Mouse (Mus musculus) ES-E14 (cell line): ENCODE measurements at regions not wholly inside any gene's neighbourhood (a gene's known extent, or its start where the extent isn't known, plus 50 kb on each side); places are given as distances from the start of the nearest gene placed in this dataset.

Experiments
- DNase-seq: peaks from one replicate; pipeline ENCODE4 v3.0.0-alpha.2; 2013; ENCODE audit warnings: low read depth, low spot score
- H3K27ac ChIP-seq: 2 replicates; pipeline ENCODE4 v1.5.1; 2012; ENCODE audit warnings: low read depth, mild to moderate bottlenecking, low read length, moderate library complexity, mixed read lengths; ENCODE audit not compliant: poor library complexity, insufficient read depth, severe bottlenecking
- H3K36me3 ChIP-seq: 2 replicates; pipeline ENCODE4 v1.6.1; 2012; ENCODE audit warnings: mild to moderate bottlenecking, low read length, moderate library complexity, mixed read lengths; ENCODE audit not compliant: control insufficient read depth, poor library complexity, insufficient read depth, severe bottlenecking
- H3K4me1 ChIP-seq, 2 experiments: fragments of 150-350 bp in 1 of 2; sonication (generic) in 1 of 2; 2 replicates each; pipeline ENCODE4 v1.6.1; 2012; ENCODE audit warnings: low read length in 2 of 2, mild to moderate bottlenecking in 1 of 2, mixed read lengths in 1 of 2; ENCODE audit not compliant: control insufficient read depth in 2 of 2, insufficient read depth in 2 of 2, poor library complexity in 1 of 2
- H3K4me3 ChIP-seq, 2 experiments: fragments of 150-350 bp in 1 of 2; sonication (generic) in 1 of 2; 2 replicates each; pipeline ENCODE4 v1.5.1; 2012; ENCODE audit warnings: low read length in 2 of 2, low read depth in 1 of 2, mild to moderate bottlenecking in 1 of 2, mixed read lengths in 1 of 2; ENCODE audit not compliant: insufficient read depth in 1 of 2, poor library complexity in 1 of 2, severe bottlenecking in 1 of 2
- H3K9ac ChIP-seq: 2 replicates; pipeline ENCODE4 v1.6.1; 2012; ENCODE audit warnings: low read depth, mild to moderate bottlenecking, low read length, mixed read lengths; ENCODE audit not compliant: poor library complexity, insufficient read depth, severe bottlenecking
- H3K9me3 ChIP-seq: fragments of 150-350 bp; sonication (generic); 2 replicates; pipeline ENCODE4 v1.6.1; 2012; ENCODE audit warnings: low read depth, mild to moderate bottlenecking, low read length; ENCODE audit not compliant: control insufficient read depth, insufficient read depth
- CHD2 ChIP-seq: IDR thresholded peaks from 2 replicates; pipeline ENCODE4 v1.6.1; 2014; ENCODE audit warnings: mild to moderate bottlenecking, low read depth, low read length, inconsistent platforms
- HCFC1 ChIP-seq: IDR thresholded peaks from 2 replicates; pipeline ENCODE4 v1.6.1; 2012; ENCODE audit warnings: low read length, inconsistent platforms, borderline replicate concordance; ENCODE audit not compliant: insufficient read depth
- MAFK ChIP-seq: IDR thresholded peaks from 2 replicates; pipeline ENCODE4 v1.6.1; 2014; ENCODE audit warnings: mild to moderate bottlenecking, low read depth, low read length, inconsistent platforms; ENCODE audit not compliant: insufficient read depth
- ZC3H11A ChIP-seq: IDR thresholded peaks from 2 replicates; pipeline ENCODE4 v1.6.1; 2012; ENCODE audit warnings: low read depth, mild to moderate bottlenecking, inconsistent platforms, low read length, borderline replicate concordance
- ZNF384 ChIP-seq: IDR thresholded peaks from 2 replicates; pipeline ENCODE4 v1.6.1; 2012; ENCODE audit warnings: low read depth, low read length, inconsistent platforms
- in situ Hi-C, 2 experiments: fragments of 600-800 bp; cut with MboI; formaldehyde crosslinking; loops; one replicate each; pipeline ENCODE4 v1.15.1; 2025; ENCODE audit warnings: low sequenced_read_pairs in 2 of 2, inconsistent platforms in 1 of 2; ENCODE audit not compliant: unreplicated experiment in 2 of 2

GRCm38 (mm10) chr10:38059050-38059449 is 762.5 kb downstream of the Rfpl4b start:
- H3K4me1 ChIP-seq = no peaks in the 10 kb centered on the region
- TF ChIP-seq ZNF384 = no peak
- TF ChIP-seq HCFC1 = no peak
- no peak for TF ChIP-seq MAFK
- no peak for TF ChIP-seq ZC3H11A
- no peak for TF ChIP-seq CHD2
- in situ Hi-C loops = no loop called here

GRCm38 (mm10) chr10:38010452-38010851 is 811.1 kb downstream of the Rfpl4b start:
- no peak overlapping the region for H3K4me3 ChIP-seq

More at GRCm38 (mm10) chr10:38059050-38059449, 762.5 kb downstream of the Rfpl4b start:
- Histone ChIP-seq H3K36me3 (no peaks in the 10 kb centered on the region), H3K9me3 (no peaks in the 10 kb centered on the region), H3K27ac (no peak overlapping the region), H3K9ac (no peak overlapping the region), H3K4me3 (no peak overlapping the region)
- no peak for DNase-seq

GRCm38 (mm10) chr10:37995691-37996445 is 825.7 kb downstream of the Rfpl4b start:
- TF ChIP-seq MAFK = no peak
- no peak for TF ChIP-seq HCFC1
- no peak for TF ChIP-seq CHD2
- no peak for TF ChIP-seq ZC3H11A
- no peak for TF ChIP-seq ZNF384
- no peak for DNase-seq
- no peak overlapping the region for H3K4me3 ChIP-seq
- in situ Hi-C loops = no loop called here
- H3K4me1 ChIP-seq = no peaks in the 10 kb centered on the region
- H3K9ac ChIP-seq = no peak overlapping the region
- no peak overlapping the region for H3K27ac ChIP-seq
- H3K36me3 ChIP-seq = no peaks in the 10 kb centered on the region
- H3K9me3 ChIP-seq = no peaks in the 10 kb centered on the region

More at GRCm38 (mm10) chr10:38010452-38010851, 811.1 kb downstream of the Rfpl4b start:
- DNase-seq = no peak
- no peak overlapping the region for H3K9ac ChIP-seq
- no peaks in the 10 kb centered on the region for H3K4me1 ChIP-seq
- TF ChIP-seq ZNF384 = no peak
- TF ChIP-seq ZC3H11A = no peak
- TF ChIP-seq HCFC1 = no peak
- TF ChIP-seq CHD2 = no peak
- no peak for TF ChIP-seq MAFK
- no peak overlapping the region for H3K27ac ChIP-seq
- H3K36me3 ChIP-seq = no peaks in the 10 kb centered on the region
- in situ Hi-C loops = no loop called here
- H3K9me3 ChIP-seq = no peaks in the 10 kb centered on the region

GRCm38 (mm10) chr10:37988297-37989263 is 833.0 kb downstream of the Rfpl4b start:
- no peaks in the 10 kb centered on the region for H3K36me3 ChIP-seq
- no peak overlapping the region for H3K9ac ChIP-seq
- no peak overlapping the region for H3K4me3 ChIP-seq
- H3K9me3 ChIP-seq = no peaks in the 10 kb centered on the region
- DNase-seq = no peak
- in situ Hi-C loops = no loop called here
- H3K4me1 ChIP-seq = no peaks in the 10 kb centered on the region
- TF ChIP-seq ZNF384 (no peak), HCFC1 (no peak), CHD2 (no peak), ZC3H11A (no peak)
- H3K27ac ChIP-seq = no peak overlapping the region
